Mouse (Mus musculus) embryonic facial prominence, embryonic 14.5 days (tissue): ENCODE measurements around the gene C1qbp. TPM values are rescaled to one million over a fixed set of nuclear protein-coding genes. Genes with fewer than 3 reads are reported as not detected.

ENCODE experiments used
- ATAC-seq: fragments of 200-750 bp; cut with Nextera tagmentation; 2 replicates; pipeline ENCODE4 v1.8.0; 2017; ENCODE audit warnings: low read depth, moderate number of reproducible peaks, moderate TSS enrichment
- DNase-seq: peaks from one replicate; pipeline ENCODE4 v3.0.0-alpha.2; 2015; ENCODE audit warnings: low spot score
- H3K27ac ChIP-seq: fragments of 300-500 bp; sonication (generic); replicated peaks from 2 replicates; pipeline ENCODE4 v1.5.1; 2014; ENCODE audit warnings: low read depth, mild to moderate bottlenecking, low read length, moderate library complexity
- H3K27me3 ChIP-seq: fragments of 300-500 bp; sonication (generic); replicated peaks from 2 replicates; pipeline ENCODE4 v1.6.1; 2014; ENCODE audit warnings: low read length; ENCODE audit not compliant: control insufficient read depth, insufficient read depth
- H3K36me3 ChIP-seq: fragments of 300-500 bp; sonication (generic); 2 replicates; pipeline ENCODE4 v1.6.1; 2014; ENCODE audit warnings: low read length, mixed read lengths; ENCODE audit not compliant: control insufficient read depth, insufficient read depth
- H3K4me1 ChIP-seq: fragments of 300-500 bp; sonication (generic); 2 replicates; pipeline ENCODE4 v1.6.1; 2014; ENCODE audit warnings: antibody characterized with exemption, low read length; ENCODE audit not compliant: control insufficient read depth, insufficient read depth
- H3K4me2 ChIP-seq: fragments of 300-500 bp; sonication (generic); 2 replicates; pipeline ENCODE4 v1.6.1; 2014; ENCODE audit warnings: low read depth, mild to moderate bottlenecking, low read length, moderate library complexity, mixed read lengths
- H3K4me3 ChIP-seq: fragments of 300-500 bp; sonication (generic); 2 replicates; pipeline ENCODE4 v1.5.1; 2014; ENCODE audit warnings: low read depth, mild to moderate bottlenecking, low read length
- H3K9ac ChIP-seq: fragments of 300-500 bp; sonication (generic); 2 replicates; pipeline ENCODE4 v1.6.1; 2014; ENCODE audit warnings: low read depth, mild to moderate bottlenecking, low read length, moderate library complexity, mixed read lengths
- H3K9me3 ChIP-seq: fragments of 300-500 bp; sonication (generic); 2 replicates; pipeline ENCODE4 v1.6.1; 2016; ENCODE audit warnings: low read length; ENCODE audit not compliant: control insufficient read depth
- WGBS: fragments of 180-500 bp; shearing (Covaris S2); extraction: QIAGEN DNeasy Blood & Tissue Kit; methylation state at CpG from one replicate; pipeline ENCODE4 v1.1.7; 2014; 5-methylcytosine and 5-hydroxymethylcytosine counted together
- polyA plus RNA-seq: library from polyadenylated mRNA; unstranded; fragments of >200 nt; fragmentation: Nextera tagmentation; extraction: Ambion mirVana; gene quantifications from 2 replicates; pipeline ENCODE4 v1.2.1, GENCODE M21; 2014

The C1qbp gene
- polyA plus RNA-seq, 1 experiment from 2014 or later, result 224 TPM

- peak within 1 kb of the TSS; percentile 88 for H3K9ac ChIP-seq
- DNase-seq (peak; percentile 99), ATAC-seq (peak; percentile 98)
- H3K27me3 ChIP-seq, result no peaks in the 10 kb centered on the region
- WGBS, result under 1% methylated on average over 39 of the region's 43 CpGs
- H3K9me3 ChIP-seq, result no peaks in the 10 kb centered on the region
- H3K36me3 ChIP-seq, result peaks cover 53% of the 10 kb centered on the region
- H3K4me1 ChIP-seq, result peaks cover 7% of the 10 kb centered on the region
- H3K4me3 ChIP-seq, result peak within 1 kb of the TSS; percentile 67
- H3K27ac ChIP-seq, result peak within 1 kb of the TSS; percentile 83
- H3K4me2 ChIP-seq, result peak within 1 kb of the TSS; percentile 90
Observed at GRCm38 (mm10) chr11:70969821-70970559, 12.8 kb downstream of the C1qbp start, which contains the start of the genes Nup88 and Rpain. TSS of gene Nup88 (minus strand) at chr11:70969973. TSS of gene Rpain (plus strand) at chr11:70970213.

DNA sequence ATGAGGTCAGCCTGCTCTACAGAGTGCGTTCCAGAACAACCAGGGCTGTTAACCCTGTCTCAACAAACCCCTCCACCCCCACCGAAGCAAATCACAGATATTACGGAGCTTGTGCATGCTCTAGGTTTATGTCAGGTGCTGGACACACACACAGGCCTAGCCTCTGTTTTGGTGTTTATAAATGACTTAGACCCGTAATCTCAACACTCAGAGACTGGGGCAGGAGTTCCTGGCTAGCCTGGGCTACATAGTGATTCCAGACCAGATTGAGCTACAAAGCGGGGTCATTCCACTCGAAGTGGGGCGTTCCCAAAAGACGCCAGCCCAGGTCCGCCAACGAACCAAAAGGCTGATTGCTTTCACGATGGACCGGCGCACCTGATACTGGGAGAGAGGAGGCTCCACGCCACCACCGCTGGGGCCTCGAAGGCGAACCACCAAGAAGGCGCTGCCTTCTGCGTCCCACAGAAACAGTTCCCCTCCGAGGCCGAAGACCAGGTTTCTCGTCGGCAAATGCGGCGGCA is 13.5 kb downstream of the C1qbp start:
- ATAC-seq, result no peak
- H3K9ac ChIP-seq, result peak overlapping the region; percentile 88

DNA sequence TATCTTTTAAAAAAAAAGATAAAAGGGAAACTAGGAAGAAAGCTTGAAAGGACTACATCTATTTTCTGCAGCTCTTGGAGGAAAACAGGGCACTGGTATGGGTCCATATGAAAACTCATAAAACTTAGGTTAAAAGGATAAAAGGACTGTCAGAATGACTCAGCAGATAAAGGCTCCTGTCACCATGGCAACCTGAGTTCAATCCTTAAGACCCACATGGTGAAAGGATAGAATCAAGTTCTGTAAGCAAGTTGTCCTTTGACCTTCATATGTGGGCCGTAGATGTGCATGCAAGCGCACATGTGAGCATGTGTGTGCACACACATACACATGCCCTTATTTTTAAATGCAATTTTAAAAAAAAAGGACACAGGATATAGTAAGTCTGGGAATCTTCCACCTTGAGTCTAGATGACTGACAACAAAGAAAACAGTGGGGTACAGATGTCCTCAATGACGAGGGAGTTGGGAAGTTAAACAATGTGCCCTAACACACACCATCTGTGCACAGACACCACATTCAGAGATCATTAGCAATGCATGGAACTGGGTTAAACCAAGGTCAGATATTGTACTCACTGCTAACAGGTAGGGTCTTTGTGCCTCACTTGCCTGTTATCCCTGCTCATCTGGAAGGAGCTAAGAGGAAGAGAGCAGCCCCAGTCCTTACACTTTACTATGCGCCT is 18.5 kb downstream of the C1qbp start:
- no peak overlapping the region for H3K9ac ChIP-seq
- peaks cover 76% of the 10 kb centered on the region for H3K36me3 ChIP-seq
- no peak overlapping the region for H3K4me3 ChIP-seq
- 79% methylated on average over 4 of the region's 4 CpGs for WGBS
- H3K4me2 ChIP-seq, result no peak overlapping the region
- no peaks in the 10 kb centered on the region for H3K9me3 ChIP-seq
- ATAC-seq (no peak), DNase-seq (no peak)
- H3K27me3 ChIP-seq, result no peaks in the 10 kb centered on the region
- peaks cover 7% of the 10 kb centered on the region for H3K4me1 ChIP-seq
- no peak overlapping the region for H3K27ac ChIP-seq

More for the DNA sequence above, 13.5 kb downstream of the C1qbp start:
- DNase-seq, result peak; percentile 19
- H3K4me3 ChIP-seq, result peak overlapping the region; percentile 67
- peak overlapping the region; percentile 81 for H3K27ac ChIP-seq
- H3K36me3 ChIP-seq, result peaks cover 53% of the 10 kb centered on the region
- no peaks in the 10 kb centered on the region for H3K27me3 ChIP-seq
- no peaks in the 10 kb centered on the region for H3K9me3 ChIP-seq
- H3K4me2 ChIP-seq, result peak overlapping the region; percentile 90
- WGBS, result under 1% methylated on average over 25 of the region's 25 CpGs
- H3K4me1 ChIP-seq, result peaks cover 7% of the 10 kb centered on the region

DNA sequence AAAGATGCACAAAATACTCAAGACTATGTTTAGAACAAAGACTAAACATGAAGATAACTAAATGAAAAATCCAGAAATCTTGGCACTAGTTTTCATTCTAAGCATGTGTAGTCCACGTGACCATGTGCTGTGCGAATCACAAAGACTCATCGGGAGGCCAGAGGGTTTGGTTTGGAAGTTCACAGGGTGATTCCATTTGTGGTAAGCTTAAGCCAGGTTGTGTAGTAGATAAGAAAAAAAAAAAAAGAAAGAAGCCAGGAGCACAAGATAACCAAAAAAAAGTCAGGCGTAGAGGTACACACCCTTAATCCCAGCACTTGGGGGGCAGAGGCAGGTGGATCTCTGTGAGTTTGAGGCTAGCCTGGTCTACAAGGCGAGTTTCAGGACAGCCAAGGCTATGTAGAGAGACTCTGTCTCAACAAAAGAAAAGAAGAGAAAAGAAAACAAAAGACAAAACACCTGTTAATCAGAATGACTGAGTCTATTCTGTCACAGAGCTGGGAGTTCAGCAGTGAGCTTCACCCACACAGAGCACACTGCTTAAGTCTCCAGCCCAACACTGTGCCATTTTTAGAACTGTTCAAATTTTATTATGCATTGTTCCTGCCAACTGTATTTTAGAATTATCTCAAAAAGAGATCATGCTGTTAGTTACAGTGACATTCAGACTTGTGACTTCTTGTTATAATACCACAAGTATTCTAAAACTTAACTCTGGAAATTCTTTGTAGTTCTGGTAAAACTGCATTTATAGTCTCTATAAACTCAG is 21.9 kb downstream of the C1qbp start:
- Histone ChIP-seq H3K27ac (no peak overlapping the region), H3K4me3 (no peak overlapping the region), H3K9ac (no peak overlapping the region), H3K4me2 (no peak overlapping the region), H3K27me3 (no peaks in the 10 kb centered on the region), H3K9me3 (no peaks in the 10 kb centered on the region), H3K4me1 (no peaks in the 10 kb centered on the region), H3K36me3 (peaks cover 95% of the 10 kb centered on the region)
- DNase-seq (no peak), ATAC-seq (no peak)
- 91% methylated on average over 5 of the region's 5 CpGs for WGBS

- peaks cover 96% of the 10 kb centered on the region for H3K36me3 ChIP-seq
- no peak for ATAC-seq
Observed at GRCm38 (mm10) chr11:70954711-70955110, 28.1 kb downstream of the C1qbp start.

GRCm38 (mm10) chr11:70944935-70945817 is 37.6 kb downstream of the C1qbp start:
- ATAC-seq (no peak), DNase-seq (no peak)
- Histone ChIP-seq H3K9me3 (no peaks in the 10 kb centered on the region), H3K27ac (no peak overlapping the region), H3K36me3 (peaks cover 94% of the 10 kb centered on the region), H3K9ac (no peak overlapping the region), H3K27me3 (no peaks in the 10 kb centered on the region), H3K4me1 (no peaks in the 10 kb centered on the region), H3K4me3 (no peak overlapping the region), H3K4me2 (no peak overlapping the region)
- WGBS, result 87% methylated on average over 4 of the region's 4 CpGs

More at GRCm38 (mm10) chr11:70954711-70955110, 28.1 kb downstream of the C1qbp start:
- Histone ChIP-seq H3K9ac (no peak overlapping the region), H3K4me2 (no peak overlapping the region), H3K4me1 (no peaks in the 10 kb centered on the region), H3K27me3 (no peaks in the 10 kb centered on the region), H3K4me3 (no peak overlapping the region), H3K9me3 (no peaks in the 10 kb centered on the region), H3K27ac (no peak overlapping the region)
- WGBS, result 90% methylated on average over 4 of the region's 4 CpGs
- no peak for DNase-seq

- peaks cover 92% of the 10 kb centered on the region for H3K36me3 ChIP-seq
- ATAC-seq (no peak), DNase-seq (no peak)
- no peak overlapping the region for H3K4me3 ChIP-seq
- 93% methylated on average over 7 of the region's 7 CpGs for WGBS
- no peak overlapping the region for H3K9ac ChIP-seq
- no peaks in the 10 kb centered on the region for H3K4me1 ChIP-seq
- H3K27ac ChIP-seq, result no peak overlapping the region
- no peaks in the 10 kb centered on the region for H3K9me3 ChIP-seq
- H3K4me2 ChIP-seq, result no peak overlapping the region
- no peaks in the 10 kb centered on the region for H3K27me3 ChIP-seq
Observed at GRCm38 (mm10) chr11:70943651-70944050, 39.2 kb downstream of the C1qbp start.
